Mouse (Mus musculus) ovary, postnatal 14 days (tissue): ENCODE data around the gene Rbm14.

Source experiments
- DNase-seq: peaks from one replicate; pipeline ENCODE4 v3.0.0; 2022; ENCODE audit warnings: low spot score

Rbm14 gene

DNA sequence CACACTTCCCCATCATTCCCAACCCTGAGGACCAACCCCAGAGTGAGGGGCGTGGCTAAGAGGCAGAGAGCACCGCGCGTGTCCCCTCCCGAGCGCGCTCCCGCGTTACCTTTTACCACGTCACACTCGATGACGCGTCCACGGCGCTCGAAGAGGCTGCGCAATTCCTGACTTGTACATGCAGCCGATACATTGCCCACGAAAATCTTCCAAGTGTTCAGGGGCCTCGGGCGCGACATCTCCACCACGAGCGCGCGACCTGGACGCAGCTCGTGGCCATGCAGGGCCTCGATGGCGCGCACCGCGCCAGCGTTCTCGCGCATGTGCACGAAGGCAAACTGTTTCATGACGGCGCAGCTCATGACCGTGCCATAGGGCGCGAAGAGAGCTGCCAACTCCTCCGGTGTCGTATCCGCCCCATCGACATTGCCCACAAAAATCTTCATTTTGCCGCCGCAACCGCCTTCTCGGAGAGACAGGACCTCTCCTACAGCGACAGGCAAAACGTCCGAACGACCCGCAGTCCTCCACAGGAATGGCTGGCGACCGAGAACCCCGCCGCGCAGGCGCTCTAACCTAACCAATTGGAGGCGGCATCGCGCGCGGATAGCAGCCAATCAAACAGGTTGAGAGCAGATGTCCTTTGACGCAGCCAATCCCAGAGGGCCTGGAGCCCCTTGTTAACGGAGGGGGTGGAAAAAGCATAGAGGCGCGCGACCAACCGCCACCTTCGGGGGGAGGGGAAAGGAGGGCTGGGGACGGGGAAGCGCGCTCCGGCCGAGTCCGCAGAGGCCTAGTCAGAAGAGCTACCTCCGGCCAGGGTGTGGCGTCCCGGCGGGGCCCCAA is at the start of gene Rbm14, which contains the start of gene Gm21992:
Gene Rbm14, minus strand, starts transcription at position 572 of the 846 bp plus-strand sequence.
Gene Gm21992, minus strand, starts transcription at position 550 of the 846 bp plus-strand sequence.
- peak; percentile 93 for DNase-seq

DNA sequence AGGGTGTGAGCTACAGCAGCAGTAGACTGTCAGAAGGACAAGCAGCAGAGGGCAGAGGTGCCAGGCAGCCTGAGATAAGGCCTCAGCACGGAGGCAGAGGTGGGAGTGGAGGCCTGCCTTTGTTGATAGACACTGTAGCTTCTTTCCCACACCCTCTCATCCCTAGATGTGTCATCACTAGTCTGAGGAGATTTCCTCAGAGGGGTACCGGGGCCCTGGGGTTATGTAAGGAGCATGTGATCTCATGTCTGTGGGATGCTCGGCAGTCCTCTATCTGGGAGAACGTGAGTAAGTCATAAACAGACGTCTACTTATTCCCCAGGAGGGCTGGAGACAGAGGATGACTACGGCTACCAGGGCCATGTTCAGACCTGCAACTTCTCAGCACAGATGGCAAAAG is 47.6 kb upstream of the Rbm14 start:
- DNase-seq: no peak

DNA sequence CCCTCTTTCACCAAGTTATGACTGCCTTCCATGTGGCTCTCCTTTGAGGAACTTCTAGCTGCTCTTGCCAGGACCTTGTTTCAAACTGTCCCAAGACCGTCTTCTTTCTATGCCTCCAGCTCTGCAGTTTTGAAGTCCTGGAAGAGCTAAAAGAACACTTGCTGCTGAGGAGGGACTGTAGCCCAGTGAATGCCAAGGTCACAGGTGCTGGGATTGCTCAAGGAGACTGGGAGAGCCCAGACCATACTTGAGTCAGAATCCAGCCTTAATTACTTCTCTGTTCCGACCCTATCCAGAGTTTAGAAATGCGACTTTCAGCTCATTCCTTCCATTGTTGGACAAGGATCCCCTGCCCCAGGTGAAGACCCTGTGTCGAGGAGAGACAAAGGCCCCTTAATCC is 44.5 kb upstream of the Rbm14 start:
- no peak for DNase-seq

DNA sequence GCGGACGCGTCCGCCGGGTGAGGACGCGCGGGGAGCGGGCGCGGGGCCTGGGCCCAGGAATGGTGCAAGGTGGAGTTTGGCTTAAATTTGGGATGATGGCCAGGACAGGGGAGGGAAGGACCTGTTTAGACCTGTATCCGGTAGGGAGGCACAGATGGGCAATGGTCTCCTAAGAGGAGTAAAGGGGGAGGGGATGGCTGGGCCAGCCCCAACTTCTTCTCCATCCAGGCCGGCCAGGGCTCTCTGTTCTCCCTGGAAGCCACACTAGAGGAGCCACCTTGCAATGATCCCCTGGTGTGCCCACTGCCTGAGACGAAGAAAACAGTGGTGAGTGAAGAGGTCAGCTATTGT is 44.0 kb upstream of the Rbm14 start:
- no peak for DNase-seq

DNA sequence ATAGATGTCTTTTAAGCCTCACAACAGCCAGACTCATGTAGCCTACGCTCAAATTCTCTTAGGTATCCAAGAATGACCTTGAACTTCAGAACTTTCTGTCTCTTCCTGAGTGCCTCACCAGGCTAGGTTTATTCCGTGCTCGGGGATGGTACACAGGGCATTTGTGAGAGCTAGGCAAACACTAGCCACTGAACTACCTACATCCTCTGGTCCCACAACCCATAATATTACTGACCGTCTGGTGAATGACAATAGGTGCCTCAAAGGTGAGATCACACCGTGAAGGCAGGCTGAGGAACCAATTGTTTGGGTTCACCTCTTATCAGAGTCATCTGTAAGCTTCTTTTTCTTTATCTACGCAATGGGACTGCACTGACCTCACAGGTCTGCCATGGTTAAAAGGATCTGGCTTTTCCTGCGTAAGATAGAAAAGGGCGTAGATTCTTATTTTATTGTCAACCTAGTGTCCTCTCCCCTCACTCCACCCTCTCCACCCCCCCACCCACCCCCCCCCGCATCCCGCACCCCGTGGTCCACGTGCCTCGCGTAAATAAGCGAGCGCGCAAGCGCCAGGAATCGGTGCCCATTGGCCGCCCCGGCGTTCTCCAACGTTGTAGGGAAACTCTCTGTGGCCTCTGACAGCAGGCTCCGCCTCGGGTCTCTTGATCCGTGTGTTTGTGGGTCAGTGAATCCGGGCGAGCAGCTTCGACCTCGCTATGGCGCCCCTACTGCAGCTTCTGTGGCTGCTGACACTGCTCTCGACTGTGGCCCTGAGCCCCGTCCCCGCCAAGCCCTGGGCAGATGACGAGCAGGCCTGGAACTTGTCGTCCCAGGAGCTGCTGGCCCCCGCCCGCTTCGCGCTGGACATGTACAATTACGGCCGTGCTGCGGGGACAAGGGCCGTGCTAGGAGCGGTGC is 43.4 kb upstream of the Rbm14 start, which contains the start of gene Ctsf:
Gene Ctsf, plus strand, starts transcription at position 579 of the 918 bp plus-strand sequence.
- peak; percentile 78 for DNase-seq

DNA sequence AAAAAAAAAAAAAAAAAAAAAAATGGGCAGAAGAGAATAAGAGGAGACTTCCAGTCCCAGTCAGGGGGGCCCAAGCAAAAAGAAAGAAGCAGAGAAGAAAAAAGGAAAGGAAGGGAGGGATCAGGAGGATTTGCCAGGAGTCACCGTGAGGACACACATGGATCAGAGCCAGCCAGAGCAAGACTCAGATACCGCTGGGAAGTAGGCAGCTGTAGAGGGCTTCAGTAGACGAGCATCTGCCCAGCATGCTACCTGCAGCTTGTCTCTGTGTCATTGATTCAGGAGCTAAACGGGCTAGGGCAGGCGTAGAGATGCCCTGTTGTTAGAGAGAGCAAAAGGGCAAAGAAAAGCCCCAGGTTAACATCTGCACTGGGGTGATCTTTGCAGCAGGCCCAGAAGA is 38.8 kb upstream of the Rbm14 start:
- no peak for DNase-seq

DNA sequence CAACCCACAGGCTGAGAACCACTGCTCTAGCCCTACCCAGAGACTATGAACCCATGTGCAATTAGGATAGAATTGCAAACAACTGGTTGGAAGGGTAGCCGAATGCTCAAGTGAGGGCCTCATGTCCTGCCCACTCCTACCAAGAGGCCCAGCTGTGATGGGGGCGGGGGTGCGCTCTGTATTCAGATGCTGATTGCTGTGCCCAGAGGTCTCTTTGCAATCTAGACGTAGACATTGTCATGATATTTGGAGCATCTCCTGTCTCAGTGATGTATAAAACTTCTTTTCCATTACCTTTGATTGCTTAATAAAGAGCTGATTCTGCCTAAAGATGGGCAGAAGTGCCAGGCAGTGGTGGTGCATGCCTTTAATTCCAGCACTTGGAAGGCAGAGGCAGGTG is 38.4 kb upstream of the Rbm14 start:
- no peak for DNase-seq

DNA sequence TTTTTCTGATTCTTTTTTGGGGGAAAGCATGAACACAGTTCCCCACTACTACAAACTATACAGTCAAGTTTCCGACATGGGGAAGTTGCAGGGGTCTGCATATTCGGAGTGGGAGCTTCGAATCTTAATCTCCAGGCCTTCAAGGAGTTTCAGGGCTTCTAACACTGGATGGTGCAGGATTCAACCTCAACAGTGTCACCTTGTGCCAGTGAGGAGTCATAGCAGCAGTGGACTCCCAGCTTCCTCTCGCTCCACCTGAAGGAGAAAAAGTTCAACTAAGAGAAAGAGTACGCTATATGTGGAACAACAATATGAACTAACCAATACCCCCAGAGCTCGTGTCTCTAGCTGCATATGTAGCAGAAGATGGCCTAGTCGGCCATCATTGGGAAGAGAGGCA is 36.1 kb upstream of the Rbm14 start:
- no peak for DNase-seq

DNA sequence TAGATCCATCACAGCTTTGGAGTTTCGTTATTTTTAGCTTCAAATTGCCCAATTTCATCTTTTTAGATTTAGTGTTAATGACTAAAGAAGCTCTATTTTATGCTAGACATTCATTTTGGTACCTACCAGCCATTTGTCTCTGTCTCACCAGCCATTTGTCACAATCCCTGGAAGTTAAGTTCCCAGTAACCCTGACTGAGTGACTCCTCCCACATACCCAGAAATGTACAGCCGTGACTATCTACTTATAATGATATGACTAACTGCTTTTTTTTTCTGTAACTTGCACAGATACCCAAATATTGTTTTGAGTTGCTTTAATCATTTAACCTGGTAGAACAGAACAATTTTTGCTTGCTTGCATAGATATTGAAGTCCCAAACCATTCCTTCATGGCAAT is 34.4 kb upstream of the Rbm14 start:
- DNase-seq: no peak

DNA sequence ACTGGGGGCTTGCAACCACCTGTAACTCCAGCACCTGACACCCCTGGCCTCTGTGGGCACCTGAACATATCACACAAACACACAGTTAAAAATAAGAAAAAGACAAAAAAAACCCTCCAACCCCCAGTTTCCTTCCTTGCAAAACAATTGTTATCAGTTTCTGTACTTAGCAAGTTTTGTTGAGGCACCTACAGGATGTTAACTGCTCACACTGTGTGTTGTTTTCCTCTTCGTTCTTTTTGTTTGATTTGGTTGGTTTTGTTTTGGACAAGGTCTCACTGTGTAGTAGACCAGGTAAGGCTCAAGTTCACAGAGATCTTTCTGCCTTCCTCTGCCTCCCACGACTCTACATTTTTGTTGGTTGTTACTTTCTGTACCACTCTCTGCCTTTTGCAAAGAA is 31.2 kb upstream of the Rbm14 start:
- DNase-seq: no peak

DNA sequence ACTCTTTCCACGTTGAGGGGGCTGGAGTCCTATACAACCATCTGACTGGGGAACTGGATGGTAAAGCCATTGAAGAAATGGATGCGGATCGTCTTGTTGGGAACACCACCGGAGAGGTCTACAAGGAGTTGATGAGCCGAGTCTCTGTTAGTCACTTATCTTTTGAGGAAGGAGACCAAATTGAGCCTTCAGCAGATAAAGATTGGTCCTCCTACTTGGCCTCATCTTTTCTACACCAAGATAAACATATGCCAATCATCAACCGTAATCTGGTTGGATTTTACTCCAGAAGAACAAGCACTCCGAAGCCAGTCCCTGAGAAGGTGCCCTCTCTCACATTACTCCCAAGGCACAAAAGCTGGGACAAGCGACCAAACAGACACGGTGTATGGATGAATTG is 29.4 kb upstream of the Rbm14 start:
- DNase-seq: no peak

DNA sequence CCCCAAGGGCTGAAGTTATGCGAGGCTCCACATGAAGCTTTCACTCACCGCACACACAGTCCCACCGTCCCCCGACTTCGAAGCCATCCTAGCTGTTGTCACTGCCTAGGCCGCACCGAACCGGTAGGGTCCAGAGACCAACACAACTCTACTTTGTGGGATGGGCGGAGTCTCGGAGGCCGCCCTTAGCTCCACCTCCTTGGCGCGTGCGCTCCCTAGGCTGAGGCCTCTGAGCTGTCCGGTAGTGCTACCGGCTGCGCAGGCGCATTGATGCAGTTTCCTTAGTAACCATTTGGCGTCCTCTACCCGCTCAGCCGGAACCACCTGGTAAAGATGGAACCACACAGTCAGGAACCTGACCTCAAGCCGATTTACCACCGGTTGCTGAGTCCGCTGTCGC is 27.7 kb upstream of the Rbm14 start, which contains the start of the genes Ccs and Ccdc87:
Gene Ccs, minus strand, starts transcription at position 184 of the 400 bp plus-strand sequence.
Gene Ccdc87, plus strand, starts transcription at position 218 of the 400 bp plus-strand sequence.
- peak; percentile 94 for DNase-seq

DNA sequence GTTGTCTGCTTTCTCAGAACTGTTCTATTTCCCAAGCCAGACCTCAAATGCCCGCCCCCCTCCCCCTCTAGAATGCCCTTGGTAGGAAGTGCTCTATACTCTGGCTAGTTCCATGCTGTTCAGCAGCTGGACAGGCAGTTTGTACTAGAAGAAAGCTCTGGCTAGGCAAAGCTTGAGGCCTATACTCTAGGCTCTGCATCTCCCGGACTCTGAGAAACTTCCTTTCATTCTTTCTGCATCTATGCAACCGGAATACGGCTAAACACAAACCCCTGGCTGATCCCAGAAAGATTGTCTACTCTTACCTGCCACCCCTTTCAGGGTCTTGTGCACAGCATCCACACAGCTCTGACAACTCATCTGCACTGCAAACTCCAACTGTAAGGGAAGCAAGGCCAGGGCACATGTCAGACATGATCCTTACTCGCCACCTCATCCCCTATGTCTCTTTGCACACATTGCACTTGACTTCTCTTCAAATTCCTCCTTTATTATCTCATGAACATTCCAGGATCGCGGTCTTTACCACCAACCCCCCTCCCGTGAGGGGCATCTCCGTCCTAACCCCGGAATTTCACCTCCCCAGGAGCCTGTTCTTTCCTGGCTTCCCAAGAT is 27.2 kb upstream of the Rbm14 start:
- no peak for DNase-seq

DNA sequence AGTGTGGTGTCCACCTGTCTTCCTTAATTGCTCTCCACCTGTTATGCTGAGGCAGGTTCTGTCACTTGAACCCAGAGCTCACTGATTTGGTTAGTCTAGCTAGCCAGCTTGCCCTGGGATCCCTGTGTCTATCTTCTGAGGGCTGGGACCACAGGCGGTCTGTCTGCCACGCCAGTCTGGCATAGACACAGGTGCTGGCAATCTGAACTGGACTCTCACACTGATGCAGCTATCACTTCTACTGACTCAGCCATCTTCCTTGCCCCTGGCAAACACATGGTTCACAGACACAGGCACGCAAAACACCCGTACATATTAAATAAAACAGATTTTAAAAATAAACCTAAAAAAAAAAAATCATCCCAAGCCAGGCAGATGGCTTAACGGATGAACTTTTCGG is 25.6 kb upstream of the Rbm14 start:
- no peak for DNase-seq

DNA sequence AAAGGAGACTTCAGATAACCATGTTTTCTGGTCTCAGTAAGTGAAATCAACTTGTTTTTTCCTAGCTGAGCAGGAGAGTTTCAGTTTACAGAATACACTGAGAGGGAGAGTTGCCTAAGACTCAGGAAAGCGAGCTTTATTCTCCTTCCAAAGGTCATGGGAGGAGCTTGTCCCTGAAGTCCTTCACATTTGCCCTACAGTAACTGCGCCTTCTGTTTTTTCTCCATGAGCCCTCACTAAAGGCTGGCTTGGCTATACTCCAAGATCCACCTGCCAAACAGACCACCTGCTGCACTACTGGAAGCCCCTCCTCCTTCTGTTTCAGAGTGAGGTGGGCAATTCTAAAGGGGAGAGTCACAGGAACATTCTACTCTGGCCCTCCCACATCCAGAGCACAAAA is 24.7 kb upstream of the Rbm14 start:
- DNase-seq: no peak

DNA sequence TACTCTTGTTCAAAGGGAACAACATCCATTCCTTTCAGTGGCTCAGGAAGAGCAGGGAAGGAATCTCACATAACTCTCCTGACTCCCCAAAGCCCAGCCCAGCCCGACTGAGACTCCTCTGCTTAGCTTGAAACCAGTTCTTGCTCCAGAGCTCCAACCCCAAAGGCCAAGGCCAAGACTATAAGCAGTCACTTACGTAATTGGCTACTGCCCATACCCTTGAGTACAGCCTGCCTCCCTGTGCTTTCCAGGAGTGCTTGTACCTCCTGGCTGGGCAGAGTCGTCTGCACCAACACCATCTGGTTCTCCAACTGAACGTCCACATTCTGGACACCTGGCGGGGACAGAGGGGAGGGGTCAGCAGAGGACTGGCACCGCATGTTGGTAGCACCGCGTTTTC is 22.5 kb upstream of the Rbm14 start:
- DNase-seq: no peak

DNA sequence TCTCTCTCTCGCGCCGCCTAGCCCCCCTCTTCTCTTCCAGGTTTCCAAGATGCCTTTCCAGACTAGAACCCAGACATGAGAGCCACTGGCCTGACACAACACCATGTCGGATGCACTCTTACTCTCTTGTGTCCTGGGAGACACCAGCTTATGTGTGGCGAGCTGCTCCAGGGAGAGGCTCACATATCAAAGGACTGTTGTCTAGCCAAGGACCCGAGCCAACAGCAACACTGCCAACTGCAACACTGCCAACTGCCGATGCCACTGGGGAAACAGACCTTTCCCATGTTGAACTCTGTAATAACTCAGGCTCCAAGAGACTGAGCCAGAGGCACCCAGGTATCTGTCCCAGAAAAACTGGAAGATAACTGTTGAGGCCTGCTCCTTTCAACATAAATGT is 17.7 kb upstream of the Rbm14 start:
- peak; percentile 56 for DNase-seq

DNA sequence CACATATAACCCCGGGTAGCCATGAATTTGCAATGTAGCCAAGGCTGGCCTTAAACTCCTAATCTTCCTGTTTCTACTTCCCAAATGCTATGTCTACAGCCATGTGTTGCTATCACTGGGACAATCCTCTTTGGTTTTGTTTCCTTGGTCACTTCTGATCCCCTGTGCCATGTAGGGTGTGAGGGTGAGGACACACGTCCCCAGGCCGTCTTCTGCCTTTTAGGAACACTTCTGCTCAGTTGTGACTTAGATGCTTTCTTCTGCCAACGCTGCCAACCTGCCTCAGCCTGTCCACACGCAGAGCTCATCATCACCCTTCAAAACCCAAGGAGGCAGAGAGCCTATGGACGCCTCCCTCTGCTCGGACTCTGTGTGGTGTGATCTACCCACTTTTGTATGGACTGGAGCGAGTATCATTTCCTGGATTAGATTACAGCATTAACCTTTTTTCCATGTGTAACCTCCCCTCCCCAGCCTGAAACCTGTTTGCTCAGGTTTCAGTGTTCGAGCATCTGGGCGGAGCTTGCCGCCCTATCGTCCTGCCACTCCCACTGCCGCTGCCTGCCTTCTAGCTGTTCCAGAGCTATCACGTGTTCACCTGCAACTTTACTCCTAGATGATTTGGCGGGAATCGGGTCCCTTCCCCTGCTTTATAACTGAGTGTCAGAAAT is 17.1 kb upstream of the Rbm14 start:
- DNase-seq: no peak

DNA sequence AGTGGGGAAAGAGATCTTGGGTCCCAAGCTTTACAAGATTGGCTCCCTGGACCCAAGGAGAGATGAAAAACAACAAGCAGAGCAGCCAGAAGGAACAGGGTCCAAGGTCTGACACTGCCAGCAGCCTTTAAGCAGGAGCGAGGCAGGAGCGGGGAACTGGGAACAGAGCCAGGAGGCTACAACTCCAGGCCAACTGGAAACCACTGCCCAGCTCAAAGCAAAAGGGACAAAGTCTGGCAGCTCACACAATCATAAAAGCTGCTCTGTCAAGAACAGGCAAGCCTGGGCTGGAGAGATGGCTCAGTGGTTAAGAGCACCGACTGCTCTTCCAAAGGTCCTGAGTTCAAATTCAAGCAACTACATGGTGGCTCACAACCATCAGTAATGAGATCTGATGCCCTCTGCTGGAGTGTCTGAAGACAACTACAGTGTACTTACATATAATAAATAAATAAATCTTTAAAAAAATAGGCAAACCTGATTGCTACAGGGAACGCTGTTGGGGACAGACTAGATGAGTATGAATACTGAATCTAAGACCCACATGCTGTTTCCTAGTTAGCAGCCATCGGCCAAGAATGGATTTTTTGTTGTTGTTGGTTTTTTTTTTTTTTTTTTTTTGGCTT is 9.4 kb upstream of the Rbm14 start:
- peak; percentile 76 for DNase-seq

DNA sequence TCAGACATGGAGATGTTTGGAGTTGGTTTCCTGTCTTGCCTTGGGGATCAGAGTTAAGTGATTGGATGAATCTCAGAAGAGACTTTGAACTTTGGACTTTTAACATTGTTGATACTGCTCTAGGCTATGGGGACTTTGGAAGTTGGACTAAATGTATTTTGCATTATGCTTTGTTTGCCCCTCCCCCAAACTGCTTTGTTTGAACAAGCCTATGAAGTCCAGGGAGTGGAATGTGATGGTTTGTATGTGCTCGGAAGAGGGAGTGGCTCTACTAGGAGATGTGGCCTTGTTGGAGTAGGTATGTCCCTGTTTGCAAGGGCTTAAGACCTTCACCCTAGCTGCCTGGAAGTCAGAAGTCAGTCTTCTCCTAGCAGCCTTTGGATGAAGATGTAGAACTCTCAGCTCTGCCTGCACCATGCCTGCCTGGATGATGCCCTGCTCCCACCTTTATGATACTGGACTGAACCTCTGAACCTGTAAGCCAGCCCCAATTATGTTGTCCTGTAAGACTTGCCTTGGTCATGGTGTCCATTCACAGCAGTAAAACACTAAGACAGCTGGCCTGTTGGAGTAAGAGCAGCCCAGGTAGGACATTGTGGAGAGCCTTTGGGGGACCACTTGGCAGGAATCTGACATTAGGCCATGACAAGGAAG is 5.9 kb upstream of the Rbm14 start:
- DNase-seq: no peak

DNA sequence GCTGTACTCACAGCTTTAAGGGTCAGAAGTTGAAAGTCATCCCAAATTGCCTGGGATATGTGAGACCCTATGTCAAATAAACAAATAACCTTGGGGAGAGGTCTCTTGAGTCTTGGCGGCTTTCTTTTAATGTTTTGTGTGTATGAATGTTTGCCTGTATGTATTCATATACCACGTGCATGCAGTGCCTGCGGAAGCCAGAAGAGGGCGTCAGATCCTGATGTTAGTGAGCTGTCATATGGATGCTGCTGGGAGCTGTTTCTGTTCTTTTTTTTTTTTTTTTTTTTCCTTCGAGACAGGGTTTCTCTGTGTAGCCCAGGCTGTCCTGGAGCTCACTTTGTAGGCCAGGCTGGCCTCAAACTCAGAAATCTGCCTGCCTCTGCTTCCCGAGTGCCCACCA is 1.6 kb upstream of the Rbm14 start:
- DNase-seq: peak; percentile 15
